Mouse (Mus musculus): ENCODE measurements around the gene 1700123O20Rik.

DNA sequence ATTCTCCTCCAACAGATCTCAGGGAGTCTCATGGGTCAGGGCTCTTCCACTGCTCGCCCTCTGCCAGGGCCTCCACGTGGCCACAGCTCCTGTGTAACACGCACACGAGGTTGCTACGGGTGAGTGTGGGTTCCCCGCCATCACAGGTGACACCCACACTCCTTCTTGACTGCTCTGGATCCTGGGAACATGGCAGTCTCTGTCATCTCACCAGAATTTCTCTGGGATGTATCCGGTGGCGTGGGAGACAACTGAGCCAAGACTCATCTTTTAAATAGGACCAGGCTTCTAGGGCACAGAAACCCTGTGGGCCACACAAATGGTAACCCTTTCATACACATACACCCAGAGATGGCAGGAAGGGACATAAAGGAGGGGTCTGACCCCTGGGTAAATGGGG, 46.2 kb downstream of the 1700123O20Rik start:
- TF ChIP-seq POLR2A (IDR thresholded peaks at IDR 0.05; ENCODE audit: control insufficient read depth, low read depth, low read length) (no peak), CTCF (IDR thresholded peaks at IDR 0.05; ENCODE audit: control insufficient read depth, insufficient read depth, insufficient replicate concordance, low read depth, low read length) (no peak)
